17 mouse cellular contexts compared by ENCODE assay signal in genomic region chr1:106513481-106513880, GRCm38 (mm10).
A peak's percentile ranks its signal among the peaks of the same experiment; 100 is the strongest.
DNase-seq lines count a peak whose midpoint lies in the region; ATAC-seq and TF ChIP-seq lines count a peak whose summit lies in the region.
"Had no signal": no experiment of that assay in that cellular context is flagged by ENCODE, and none has a peak within 500 bp of the region (broad histone marks: within the 10 kb centered on the region; RNA-seq: fewer than 3 reads in every experiment).

No protein-coding gene starts in this region.

- no peak overlapping the region for H3K4me3 ChIP-seq in heart, embryonic 10.5 days
- H3K4me3 ChIP-seq in kidney, adult 2 months (ENCODE audit: insufficient read depth, low read depth, low read length): no peak overlapping the region
- H3K4me3 ChIP-seq in lung, embryonic 15.5 days: no peak overlapping the region
- H3K4me3 ChIP-seq: forebrain, embryonic 15.5 days; hindbrain, embryonic 12.5 days had no signal

- H3K27ac ChIP-seq in heart, embryonic 10.5 days: no peak overlapping the region
- peak overlapping the region; percentile 66; the same call in 1 of the 2 replicates for H3K27ac ChIP-seq in kidney, adult 2 months (ENCODE audit: insufficient read depth, low read depth, low read length)
- peak overlapping the region; percentile 45 for H3K27ac ChIP-seq in lung, embryonic 15.5 days
- H3K27ac ChIP-seq: forebrain, embryonic 15.5 days; hindbrain, embryonic 12.5 days had no signal

- H3K36me3 ChIP-seq in heart, embryonic 10.5 days: no peaks in the 10 kb centered on the region
- H3K36me3 ChIP-seq in kidney, adult 2 months (ENCODE audit: control insufficient read depth, insufficient read depth, low read length): no peaks in the 10 kb centered on the region
- no peaks in the 10 kb centered on the region for H3K36me3 ChIP-seq in lung, embryonic 15.5 days
- H3K36me3 ChIP-seq: forebrain, embryonic 15.5 days; hindbrain, embryonic 12.5 days had no signal

- no peak for ATAC-seq in lung, embryonic 15.5 days (ENCODE audit: borderline replicate concordance, extremely low read depth, low FRiP score, low TSS enrichment)
- ATAC-seq in monocyte, adult 5-6 weeks (replicated peaks; ENCODE audit: insufficient number of reproducible peaks, low FRiP score, low TSS enrichment, poor library complexity, severe bottlenecking): no peak
- ATAC-seq: forebrain, embryonic 15.5 days; inflammation-experienced regulatory T-cells, adult 6 months had no signal

- no peak overlapping the region for H3K4me2 ChIP-seq in lung, embryonic 15.5 days
- H3K4me2 ChIP-seq: forebrain, embryonic 15.5 days; hindbrain, embryonic 12.5 days had no signal

- H3K4me1 ChIP-seq in heart, embryonic 10.5 days: no peaks in the 10 kb centered on the region
- peaks cover 8% of the 10 kb centered on the region for H3K4me1 ChIP-seq in kidney, adult 2 months (ENCODE audit: control insufficient read depth, insufficient read depth, low read length)
- peaks cover 6% of the 10 kb centered on the region for H3K4me1 ChIP-seq in lung, embryonic 15.5 days
- H3K4me1 ChIP-seq: forebrain, embryonic 15.5 days; hindbrain, embryonic 12.5 days had no signal

- H3K9me3 ChIP-seq in heart, embryonic 10.5 days: no peaks in the 10 kb centered on the region
- H3K9me3 ChIP-seq in lung, embryonic 15.5 days: no peaks in the 10 kb centered on the region
- H3K9me3 ChIP-seq: forebrain, embryonic 15.5 days; hindbrain, embryonic 12.5 days had no signal

- H3K9ac ChIP-seq in lung, embryonic 15.5 days: no peak overlapping the region
- H3K9ac ChIP-seq: forebrain, embryonic 15.5 days; hindbrain, embryonic 12.5 days had no signal

- peak; percentile 75 for DNase-seq in heart, adult 11 months
- DNase-seq in heart, embryonic 10.5 days (ENCODE audit: low spot score): no peak
- peak; percentile 5 for DNase-seq in kidney, adult 2 months
- DNase-seq in kidney, postnatal 25 days: no peak
- DNase-seq in lung, adult 18-20 months: no peak
- DNase-seq in 416B (ENCODE audit: low read depth): peak; percentile 74
- DNase-seq: adrenal gland, adult 2 months; adrenal gland, postnatal 25 days; cerebellum, adult 18-20 months; cerebellum, adult 9-11 months; gastrocnemius, postnatal 36 days; heart, postnatal 36 days had no signal

- WGBS in heart, embryonic 10.5 days: 79% methylated on average over 4 of the region's 4 CpGs
- WGBS in kidney, adult 2 months: 53% methylated on average over 4 of the region's 4 CpGs
- WGBS in lung, embryonic 15.5 days: 51% methylated on average over 4 of the region's 4 CpGs

- TF ChIP-seq CTCF in kidney, adult 2 months (conservative IDR thresholded peaks at IDR 0.05; ENCODE audit: insufficient read depth, insufficient read length, low read depth, low read length): no peak

- no peaks in the 10 kb centered on the region for H3K27me3 ChIP-seq in heart, embryonic 10.5 days (ENCODE audit: insufficient read depth, poor library complexity, severe bottlenecking)
- H3K27me3 ChIP-seq in kidney, adult 2 months (replicated peaks; ENCODE audit: control insufficient read depth, insufficient read depth, low read length): no peaks in the 10 kb centered on the region
- no peaks in the 10 kb centered on the region for H3K27me3 ChIP-seq in lung, embryonic 15.5 days
- H3K27me3 ChIP-seq: forebrain, embryonic 15.5 days; hindbrain, embryonic 12.5 days had no signal

- TF ChIP-seq POLR2A in kidney, adult 2 months (IDR thresholded peaks at IDR 0.05; ENCODE audit: low read depth, low read length): no peak

Comparison
In these comparisons a context has a peak if more than half of its experiments do, and no peak if none do; other contexts are left out.
1. DNase-seq: peak in heart, adult 11 months (single experiment), kidney, adult 2 months (single experiment) and 416B (single experiment); none in heart, embryonic 10.5 days (single experiment), kidney, postnatal 25 days (0 of 2) and lung, adult 18-20 months (0 of 2).